Mouse (Mus musculus) layer of hippocampus, postnatal 14 days (tissue): ENCODE measurements around the gene Spata25. TPM values are rescaled to one million over a fixed set of nuclear protein-coding genes. Genes with fewer than 3 reads are reported as not detected.
"Not testable (repeated sequence)": the region's sequence is repeated elsewhere in the genome, so short reads cannot be mapped to it uniquely, and the experiment has no call there.

ENCODE experiments used
- DNase-seq, 2 experiments: peaks; one replicate each; pipeline ENCODE4 v3.0.0; 2021 to 2022; ENCODE audit warnings: low spot score in 2 of 2, mixed read lengths in 1 of 2
- total RNA-seq, 2 experiments: library from RNA; stranded (reverse); gene quantifications; 2 replicates each; pipeline ENCODE4 v1.2.3; 2021

Gene Spata25
- total RNA-seq, 2 experiments from 2014 or later, result 0.67 TPM; not detected in 1

GRCm38 (mm10) chr2:164855572-164855971, 27.2 kb upstream of the Spata25 start:
- not testable (repeated sequence) for DNase-seq

GRCm38 (mm10) chr2:164850061-164850460, 21.7 kb upstream of the Spata25 start:
- DNase-seq, result no peak

GRCm38 (mm10) chr2:164845782-164846181, 17.4 kb upstream of the Spata25 start:
- no peak for DNase-seq

- DNase-seq, result no peak
Observed at GRCm38 (mm10) chr2:164835164-164835563, 6.8 kb upstream of the Spata25 start.

GRCm38 (mm10) chr2:164834531-164834930, 6.2 kb upstream of the Spata25 start:
- no peak for DNase-seq

GRCm38 (mm10) chr2:164833314-164833959, 5.1 kb upstream of the Spata25 start, which contains the start of gene Neurl2:
Gene Neurl2, minus strand, starts transcription at chr2:164833456.
- peak; percentile 94 to 95 for DNase-seq

GRCm38 (mm10) chr2:164832748-164833301, 4.5 kb upstream of the Spata25 start, which contains the start of gene Ctsa:
Gene Ctsa, plus strand, starts transcription at chr2:164832873.
- peak; percentile 79 to 82 for DNase-seq

GRCm38 (mm10) chr2:164832032-164832747, 3.9 kb upstream of the Spata25 start:
- no peak for DNase-seq

GRCm38 (mm10) chr2:164831029-164831428, 2.7 kb upstream of the Spata25 start:
- DNase-seq, result no peak

- no peak for DNase-seq
Observed at GRCm38 (mm10) chr2:164829090-164829489, 753 bp upstream of the Spata25 start.

- DNase-seq, result no peak
Observed at GRCm38 (mm10) chr2:164827146-164827850, 1.0 kb downstream of the Spata25 start.

- no peak for DNase-seq
Observed at GRCm38 (mm10) chr2:164825521-164825920, 2.8 kb downstream of the Spata25 start.

GRCm38 (mm10) chr2:164823969-164824368, 4.4 kb downstream of the Spata25 start:
- DNase-seq, result no peak

- DNase-seq, result no peak
Observed at GRCm38 (mm10) chr2:164823181-164823585, 5.2 kb downstream of the Spata25 start.

GRCm38 (mm10) chr2:164822636-164823165, 5.6 kb downstream of the Spata25 start, which contains the start of gene Zswim1:
Gene Zswim1, plus strand, starts transcription at chr2:164822686.
- peak; percentile 100 for DNase-seq

GRCm38 (mm10) chr2:164821060-164821459, 7.3 kb downstream of the Spata25 start:
- DNase-seq, result no peak

- DNase-seq, result no peak
Observed at GRCm38 (mm10) chr2:164817703-164818102, 10.6 kb downstream of the Spata25 start.

GRCm38 (mm10) chr2:164817206-164817605, 11.1 kb downstream of the Spata25 start:
- no peak for DNase-seq

- DNase-seq, result no peak
Observed at GRCm38 (mm10) chr2:164815821-164816220, 12.5 kb downstream of the Spata25 start.

GRCm38 (mm10) chr2:164815348-164815747, 13.0 kb downstream of the Spata25 start:
- DNase-seq, result no peak

GRCm38 (mm10) chr2:164813557-164813956, 14.8 kb downstream of the Spata25 start:
- DNase-seq, result no peak
